Mouse (Mus musculus): ENCODE measurements at regions not wholly inside any gene's neighbourhood (a gene's known extent, or its start where the extent isn't known, plus 50 kb on each side); places are given as distances from the start of the nearest gene placed in this dataset.

- no peak for DNase-seq
Observed at GRCm38 (mm10) chr6:98872334-98872733, 529.8 kb upstream of the Gm765 start.

DNA sequence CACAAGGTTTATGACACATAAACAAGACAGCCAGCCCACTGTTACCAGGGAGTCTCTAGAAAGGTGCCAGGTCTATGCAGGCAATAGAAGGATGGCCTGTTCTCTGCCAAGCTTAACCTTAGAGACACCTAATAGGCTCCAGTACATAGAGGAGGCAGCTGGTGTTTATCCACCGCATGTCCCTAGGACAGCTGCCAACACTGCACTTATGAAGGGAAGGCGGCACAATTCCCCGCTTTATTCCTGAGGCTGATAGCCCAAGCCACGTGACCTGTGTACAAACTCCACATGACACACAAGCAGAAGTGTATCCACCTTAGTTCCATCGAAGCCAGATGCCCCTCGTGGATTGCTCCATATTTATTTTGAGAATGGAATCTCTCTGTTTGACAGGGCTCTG, 527.2 kb upstream of the Gm765 start:
- peak; percentile 26 for DNase-seq

DNA sequence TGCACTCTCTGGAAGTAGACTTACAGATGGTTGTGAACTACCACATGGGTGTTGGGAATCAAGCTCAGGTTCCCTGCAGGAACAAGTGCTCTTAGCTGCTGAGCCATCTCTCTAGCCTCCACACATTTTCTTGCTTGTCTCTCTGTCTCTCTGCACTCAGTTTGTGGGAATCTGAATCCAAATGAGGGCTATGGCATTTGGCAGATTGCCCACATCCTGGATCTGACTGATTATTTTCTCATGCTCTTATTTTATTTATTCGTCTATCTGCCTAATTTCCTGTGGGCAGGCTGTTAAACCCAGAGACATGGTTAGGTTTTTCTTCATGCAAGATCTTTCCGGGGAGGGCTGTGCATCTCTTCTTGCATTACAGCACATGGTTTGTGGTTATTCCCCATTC, 521.8 kb upstream of the Gm765 start:
- DNase-seq: no peak

GRCm38 (mm10) chr6:98855958-98856357, 513.4 kb upstream of the Gm765 start:
- no peak for DNase-seq

DNA sequence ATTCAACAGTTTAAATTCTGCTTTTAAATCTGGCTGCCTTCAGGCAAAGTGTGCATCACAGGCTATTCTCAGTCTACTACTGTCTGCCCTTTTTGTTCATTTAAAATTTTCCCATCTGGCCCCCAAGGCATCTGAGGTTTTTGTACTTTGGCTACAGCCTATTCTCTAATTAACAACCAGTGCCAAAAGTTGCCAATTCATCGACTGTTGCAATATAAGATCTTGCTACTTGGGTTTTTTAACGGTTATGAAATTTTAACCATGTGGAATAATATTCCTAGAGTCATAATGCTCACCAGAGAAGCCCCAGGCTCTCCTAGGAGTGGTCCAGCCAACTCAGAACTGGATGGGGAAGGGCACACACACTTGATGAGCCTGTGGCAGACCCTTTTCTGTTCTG, 508.4 kb upstream of the Gm765 start:
- no peak for DNase-seq

- no peak for DNase-seq
Observed at GRCm38 (mm10) chr6:98848835-98849234, 506.3 kb upstream of the Gm765 start.

DNA sequence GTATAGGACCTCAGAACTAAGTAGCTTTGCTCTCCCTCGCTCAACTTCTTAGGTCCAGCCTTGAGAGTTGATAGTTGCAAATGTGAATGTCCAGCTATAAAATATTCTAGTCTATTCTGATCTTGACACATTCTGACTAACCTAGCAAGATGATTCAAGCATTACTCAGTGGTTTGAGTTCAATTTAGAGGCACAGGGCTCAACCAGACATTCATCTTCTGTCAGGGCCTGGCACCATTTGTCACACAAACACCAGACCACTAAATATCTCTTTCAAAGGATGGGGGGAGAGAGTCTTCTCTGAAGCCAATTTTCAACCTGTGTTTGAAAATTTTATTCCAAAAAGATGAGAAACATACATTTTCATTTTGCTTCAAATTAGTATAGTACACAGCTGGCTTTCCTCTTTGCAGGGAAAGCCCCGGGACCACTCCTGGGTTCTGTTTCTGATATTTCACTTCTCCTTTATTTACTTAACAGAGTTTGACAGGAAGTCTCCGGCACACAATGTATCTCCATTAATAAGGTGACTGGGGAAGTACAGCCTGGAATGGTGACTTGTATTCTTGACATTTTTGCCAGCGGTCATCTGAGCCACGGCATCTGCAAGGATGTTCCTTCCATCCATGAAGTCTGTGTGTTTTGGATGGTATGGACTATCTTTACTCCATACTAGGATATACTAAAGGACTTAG, 503.6 kb upstream of the Gm765 start:
- DNase-seq: no peak

DNA sequence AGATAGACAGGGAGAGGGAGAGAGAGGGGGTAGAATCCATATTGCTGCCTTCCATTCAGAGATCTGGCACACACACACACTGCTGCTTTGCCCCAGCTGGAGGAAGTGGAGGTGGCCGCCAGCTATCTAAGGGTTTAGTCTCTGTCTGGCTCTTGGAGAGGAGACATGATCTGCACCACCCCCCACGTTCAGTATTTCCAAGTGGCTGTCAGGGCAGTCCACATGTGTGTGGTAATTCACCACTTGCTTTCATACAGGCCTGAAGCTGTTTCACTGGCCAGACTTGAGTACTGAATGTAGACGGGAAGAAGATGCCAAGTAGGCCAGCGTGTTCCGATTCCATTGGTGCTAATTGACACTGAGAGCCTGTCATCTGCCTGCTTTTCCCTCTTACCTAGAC, 501.0 kb upstream of the Gm765 start:
- peak; percentile 13 for DNase-seq

DNA sequence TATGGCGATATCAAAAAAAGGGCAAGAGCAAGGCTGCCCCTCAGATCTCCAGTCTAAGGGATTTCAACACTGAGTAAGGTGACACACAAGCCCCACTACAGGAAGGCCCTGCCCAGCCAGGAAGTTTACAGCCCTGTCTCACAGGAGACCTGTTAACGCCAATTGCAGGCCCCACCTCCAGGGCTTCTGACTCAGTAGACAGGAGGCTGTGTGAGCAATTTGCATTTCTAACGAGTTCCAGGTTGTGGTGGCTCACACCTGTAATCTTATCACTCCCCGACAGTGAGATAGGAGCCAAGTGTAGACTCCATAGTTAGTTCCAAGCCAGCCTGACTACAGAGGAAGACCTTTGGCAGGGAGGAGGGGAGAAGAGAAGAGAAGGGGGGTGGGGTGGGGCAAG, 500.4 kb upstream of the Gm765 start:
- DNase-seq: no peak

GRCm38 (mm10) chr6:98833922-98834321, 491.4 kb upstream of the Gm765 start:
- DNase-seq: no peak

- DNase-seq: no peak
Observed at GRCm38 (mm10) chr6:98830191-98830590, 487.6 kb upstream of the Gm765 start.

- no peak for DNase-seq
Observed at GRCm38 (mm10) chr6:98808046-98808445, 465.5 kb upstream of the Gm765 start.

GRCm38 (mm10) chr6:98803384-98803949, 460.9 kb upstream of the Gm765 start:
- DNase-seq: no peak

- no peak for DNase-seq
Observed at GRCm38 (mm10) chr6:98801061-98801460, 458.5 kb upstream of the Gm765 start.

- DNase-seq: no peak
Observed at GRCm38 (mm10) chr6:98800040-98800439, 457.5 kb upstream of the Gm765 start.

- DNase-seq: no peak
Observed at GRCm38 (mm10) chr6:98797778-98798177, 455.2 kb upstream of the Gm765 start.

DNA sequence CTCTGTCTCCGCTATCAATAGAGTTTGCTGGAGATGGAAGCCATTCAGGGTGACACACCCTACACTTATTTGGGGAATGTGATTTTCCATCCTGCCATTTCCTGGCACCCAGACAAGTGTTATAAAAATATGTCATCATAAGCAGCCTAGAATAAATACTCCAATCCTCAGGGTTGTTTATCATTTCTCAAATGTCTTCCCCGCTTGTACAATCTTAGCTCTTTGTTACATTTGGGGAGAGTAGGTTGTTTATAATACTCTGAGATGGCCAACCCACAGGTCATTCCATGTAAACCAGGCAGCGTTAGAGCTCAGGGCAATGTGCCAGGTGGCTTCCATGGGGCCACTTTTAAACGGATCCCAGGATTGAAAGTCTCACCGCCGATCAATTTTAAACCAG, 454.8 kb upstream of the Gm765 start:
- peak; percentile 29 for DNase-seq

- no peak for DNase-seq
Observed at GRCm38 (mm10) chr6:98796666-98797065, 454.1 kb upstream of the Gm765 start.

DNA sequence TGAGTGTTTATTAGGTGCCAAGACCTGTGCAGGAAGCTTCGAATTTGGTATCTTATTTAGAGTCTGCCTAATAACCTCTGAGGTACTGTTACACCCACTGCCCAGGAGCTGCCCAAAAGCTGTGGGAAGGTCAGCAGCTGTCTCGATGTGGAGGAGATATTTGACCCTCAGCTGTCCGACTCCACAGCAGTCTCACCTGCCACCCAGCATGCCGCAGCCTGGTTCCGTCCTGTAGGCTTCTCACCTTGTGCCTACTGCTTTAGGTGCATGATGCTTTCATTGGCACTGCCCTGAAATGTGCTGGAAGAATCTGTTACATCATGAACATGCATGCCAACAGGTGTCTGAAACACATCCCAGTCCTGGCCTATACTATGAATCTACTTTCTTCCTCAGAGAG, 444.9 kb upstream of the Gm765 start:
- DNase-seq: no peak

DNA sequence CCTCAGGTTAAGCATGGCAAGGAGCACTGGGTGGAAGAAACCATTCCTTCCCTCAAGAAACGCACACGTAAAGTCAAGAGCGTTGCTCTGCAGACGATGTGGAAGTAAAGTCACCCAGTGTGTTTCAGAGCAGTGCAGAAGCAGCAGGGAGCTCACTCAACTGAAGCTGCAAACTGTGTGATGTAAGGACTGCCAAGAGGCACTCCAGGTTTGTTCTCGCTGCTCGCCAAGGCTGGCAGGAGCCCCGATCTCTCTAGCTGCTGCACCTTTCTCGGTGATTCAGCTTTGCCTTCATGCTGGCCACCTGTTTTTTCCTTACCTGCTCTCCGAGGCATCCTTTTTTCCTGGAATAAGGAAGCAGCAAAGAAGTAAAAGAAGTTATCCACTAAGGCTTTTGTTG, 439.5 kb upstream of the Gm765 start:
- no peak for DNase-seq

DNA sequence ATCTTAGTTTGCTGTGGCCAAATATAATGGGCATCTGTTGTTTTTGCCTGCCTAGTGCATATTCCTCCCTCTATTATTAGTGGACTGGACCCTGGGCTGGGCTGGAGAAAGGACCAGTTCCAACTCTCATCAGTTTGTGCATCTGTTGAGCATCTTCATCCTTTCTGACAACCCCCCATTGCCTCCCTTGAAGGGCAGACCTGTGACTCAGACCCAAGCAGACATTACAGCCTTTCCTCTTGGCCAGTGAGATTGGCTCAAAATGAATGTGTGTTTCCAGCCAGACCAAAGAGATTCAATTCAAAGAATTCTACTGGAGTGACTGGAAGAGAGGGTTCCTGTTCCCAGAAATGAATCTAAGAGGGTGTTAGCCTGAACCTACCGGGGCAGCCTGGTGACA, 433.2 kb upstream of the Gm765 start:
- DNase-seq: no peak

DNA sequence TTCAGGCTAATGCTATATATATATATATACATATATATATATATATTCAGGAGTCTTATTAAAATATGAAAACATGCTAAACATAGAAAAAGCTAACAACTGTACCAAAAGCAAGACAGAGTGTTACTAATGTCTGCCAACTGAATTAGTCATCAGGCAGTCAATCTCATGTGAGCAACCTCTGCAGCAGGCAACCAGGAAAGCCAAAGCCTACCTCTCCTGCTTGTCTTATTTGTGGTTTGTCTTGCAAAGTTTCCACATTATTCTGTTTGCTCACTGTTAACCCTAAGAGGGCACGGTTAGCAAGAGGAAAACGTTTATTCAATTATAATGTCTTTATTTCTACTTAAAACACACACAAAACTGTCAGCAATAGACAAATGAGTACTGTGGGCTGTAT, 427.4 kb upstream of the Gm765 start:
- no peak for DNase-seq

DNA sequence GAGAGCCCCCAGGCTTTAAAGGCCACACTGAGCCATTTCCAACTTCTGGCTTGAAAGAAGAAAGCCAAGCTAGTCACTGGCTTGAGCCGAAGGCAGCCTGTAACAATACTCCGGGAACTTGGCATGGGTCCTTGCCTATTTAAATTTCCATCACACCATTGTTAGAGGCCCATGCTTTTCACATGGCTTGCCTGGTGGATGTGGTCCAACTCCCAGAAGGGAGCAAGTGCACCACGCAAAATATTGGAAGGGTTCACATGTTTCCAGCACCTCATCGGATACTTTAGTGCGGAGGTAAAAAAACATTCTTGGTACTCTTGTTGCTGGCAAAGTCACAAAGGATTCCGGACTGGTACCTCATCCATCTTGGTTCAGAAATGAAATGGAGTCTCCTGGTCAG, 426.8 kb upstream of the Gm765 start:
- no peak for DNase-seq

DNA sequence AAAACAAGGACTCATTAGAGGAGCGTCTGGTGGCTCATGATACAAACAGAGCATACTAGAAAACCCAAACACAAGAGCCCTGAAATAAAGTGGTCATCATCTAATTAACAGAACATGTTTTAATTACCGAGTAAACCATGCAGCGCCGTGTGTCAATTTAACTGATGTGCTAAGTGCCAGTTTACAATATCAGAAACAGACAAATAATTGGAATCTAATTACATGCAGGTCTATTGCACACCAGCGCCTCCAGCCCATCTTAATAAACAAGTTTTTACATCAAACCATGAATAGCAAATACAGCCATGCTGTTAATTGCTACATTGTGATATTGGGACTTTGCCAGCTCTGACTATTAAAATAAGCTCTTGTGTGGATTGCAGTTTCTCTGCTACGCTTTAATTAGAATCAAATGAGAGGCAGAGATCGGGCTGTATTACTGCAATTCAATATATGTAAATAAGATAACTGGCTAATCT, 425.3 kb upstream of the Gm765 start:
- no peak for DNase-seq

GRCm38 (mm10) chr6:98754487-98754886, 411.9 kb upstream of the Gm765 start:
- no peak for DNase-seq

Data from heart, postnatal 4 days (tissue).